Mouse (Mus musculus) T-helper 2 cell (primary cell): Measurements from ENCODE around the gene Stac.

Experiments used
- in situ Hi-C: fragments of 300-600 bp; cut with MboI, MseI; formaldehyde crosslinking; loops from one replicate; pipeline ENCODE4 v1.15.1; 2025; ENCODE audit warnings: high pct_unique_total_duplicates

Gene Stac

DNA sequence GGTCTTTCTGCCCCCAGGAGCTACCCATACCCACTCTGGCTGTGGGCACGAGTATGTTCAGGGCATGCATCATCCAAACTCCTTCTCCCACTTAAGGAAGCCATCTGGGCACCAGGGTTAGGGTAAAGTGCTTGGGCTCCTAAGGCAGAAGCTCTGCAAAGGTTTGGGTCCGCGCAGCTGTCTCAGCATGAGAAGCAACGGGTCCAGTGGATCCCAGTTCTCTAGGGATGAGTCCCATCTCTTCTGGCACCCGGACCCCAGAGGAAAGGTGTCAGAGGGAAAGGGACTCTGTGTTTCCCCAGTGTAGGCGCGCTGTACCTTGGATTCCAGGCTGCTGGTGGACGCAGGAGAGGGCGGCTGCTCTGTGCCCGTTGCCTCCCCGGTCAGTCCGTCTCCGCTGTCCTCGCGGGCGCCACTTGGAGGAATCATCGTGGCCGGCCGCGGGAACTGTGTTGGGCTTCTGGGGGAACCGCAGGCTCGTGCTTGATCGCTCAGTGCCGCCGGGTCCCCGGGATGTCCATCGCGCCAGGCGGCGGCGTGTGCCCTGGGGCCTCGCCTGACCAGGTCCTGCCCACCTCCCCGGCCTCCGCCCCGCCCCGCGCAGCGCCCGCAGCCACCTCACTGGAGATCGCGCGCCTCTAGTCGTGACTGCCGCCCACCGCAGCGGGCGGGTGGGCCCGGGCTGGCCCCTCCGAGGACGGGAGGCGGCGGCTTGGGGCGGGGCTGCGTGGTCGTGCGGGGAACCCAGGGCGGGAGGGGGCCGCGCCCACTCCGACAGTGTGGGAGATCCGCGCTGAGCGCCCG is at the start of gene Stac:
Stac (minus strand) TSS at position 669 of the 804 bp plus-strand sequence.
- in situ Hi-C loops = no loop called here

DNA sequence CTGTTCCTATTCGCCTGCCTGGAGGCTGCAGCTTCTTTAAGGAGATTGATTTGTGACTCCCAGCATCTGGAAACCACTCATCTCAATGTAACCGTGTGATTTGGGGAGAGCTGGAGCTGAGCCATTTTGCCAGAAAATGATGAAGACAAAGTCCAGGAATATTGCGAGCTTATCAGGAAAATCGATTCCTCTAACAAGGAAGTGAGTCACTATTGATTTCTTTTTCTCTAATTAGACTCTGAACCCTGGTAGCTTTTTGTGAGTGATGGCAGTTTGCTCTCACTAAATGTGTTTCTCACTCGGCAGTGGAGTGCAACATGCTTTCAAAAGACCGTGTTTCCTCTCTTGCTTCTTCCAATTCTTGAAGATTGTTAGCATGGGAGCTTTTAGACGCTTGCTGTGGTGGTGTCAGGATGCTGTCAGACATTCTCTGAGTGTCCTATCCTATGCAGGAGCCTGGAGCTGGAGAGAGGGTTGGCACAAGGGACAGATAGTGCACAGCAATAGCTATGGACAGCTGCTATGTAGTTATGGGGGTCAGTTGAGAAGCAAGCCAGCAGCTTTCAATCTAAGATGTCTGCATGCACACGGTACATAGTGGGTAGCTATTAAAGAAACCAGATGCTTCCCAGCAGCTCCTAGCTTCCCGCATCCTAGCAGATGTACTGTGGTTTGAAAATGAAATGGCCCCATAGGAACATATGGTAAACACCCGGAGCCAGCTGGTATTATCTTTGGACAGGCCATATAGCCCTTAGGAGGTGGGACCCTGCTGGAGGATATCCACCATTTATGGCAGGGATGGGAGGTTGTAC is 49.5 kb upstream of the Stac start:
- in situ Hi-C loops = no loop called here

GRCm38 (mm10) chr9:111739026-111739425 is 48.9 kb upstream of the Stac start:
- in situ Hi-C loops = no loop called here

DNA sequence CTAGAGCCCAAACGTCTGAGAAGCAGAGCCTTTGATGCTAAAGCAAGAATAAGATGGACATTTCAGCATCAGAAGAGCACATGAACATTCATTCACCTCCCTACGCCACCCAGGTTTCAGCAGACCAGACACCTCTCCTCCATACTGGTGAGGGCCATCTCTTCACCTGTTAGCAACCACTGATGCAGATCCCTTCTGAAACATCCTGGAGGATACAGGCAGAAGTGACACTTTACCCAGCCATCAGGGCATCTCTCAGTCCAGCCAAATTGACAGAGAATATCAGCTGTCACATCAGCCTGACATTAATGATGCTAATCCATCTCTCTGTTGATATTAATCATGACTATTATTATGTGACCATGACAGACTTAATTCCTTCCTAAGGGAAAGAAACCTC is 47.6 kb upstream of the Stac start:
- in situ Hi-C loops = no loop called here

DNA sequence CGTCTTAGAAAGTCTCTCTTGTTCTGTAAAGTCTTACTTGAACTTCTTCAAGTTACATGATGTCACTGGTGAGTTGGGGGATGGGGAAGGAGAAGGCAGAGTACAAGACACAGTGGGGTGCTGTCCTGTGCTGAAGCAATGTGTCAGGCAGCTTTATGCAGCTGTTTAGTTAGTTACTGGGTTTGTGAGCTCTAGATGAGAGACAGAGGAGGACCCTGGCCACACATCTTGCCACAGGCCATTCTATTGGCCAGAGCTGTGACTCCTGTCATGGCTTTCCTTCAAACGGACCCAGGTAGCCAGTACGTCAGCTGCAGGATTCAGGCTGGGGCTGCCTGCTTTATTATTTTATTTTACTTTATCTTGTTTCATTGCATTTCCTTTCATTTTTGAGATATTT is 45.8 kb upstream of the Stac start:
- in situ Hi-C loops = no loop called here

DNA sequence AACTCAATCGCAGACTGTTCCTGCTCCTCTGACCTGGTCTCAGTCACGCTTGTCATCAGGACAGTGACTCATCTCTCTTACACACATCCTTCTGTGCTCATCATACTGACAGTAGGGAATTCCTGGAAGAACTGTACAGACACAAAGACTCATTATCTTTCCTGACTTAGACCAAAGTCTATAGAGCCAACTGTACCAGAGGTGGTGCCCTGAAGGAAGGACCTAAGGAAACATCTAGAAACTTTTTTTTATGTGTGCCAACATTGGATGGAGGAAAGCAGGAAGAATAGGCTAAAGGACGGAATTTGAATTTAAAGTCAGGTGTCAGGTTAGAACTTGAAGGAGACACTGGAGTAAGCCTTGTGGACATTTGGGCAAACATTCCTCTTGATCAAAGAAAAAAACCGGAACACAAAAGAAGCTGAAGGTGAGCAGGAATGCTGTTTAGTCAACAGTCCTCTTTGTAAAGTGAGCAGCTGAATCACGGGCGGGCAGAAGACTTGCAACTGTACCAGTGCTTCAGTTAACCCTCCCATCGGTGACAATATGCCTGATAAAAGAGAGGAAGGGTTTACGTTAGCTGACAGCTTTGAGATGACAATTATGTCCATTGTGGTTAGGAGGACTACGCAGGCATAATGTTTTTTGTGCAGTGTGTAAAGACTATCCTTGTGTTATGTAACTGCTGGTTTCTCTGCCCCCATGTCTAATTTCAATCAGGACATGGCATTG is 42.0 kb upstream of the Stac start:
- in situ Hi-C loops = no loop called here

DNA sequence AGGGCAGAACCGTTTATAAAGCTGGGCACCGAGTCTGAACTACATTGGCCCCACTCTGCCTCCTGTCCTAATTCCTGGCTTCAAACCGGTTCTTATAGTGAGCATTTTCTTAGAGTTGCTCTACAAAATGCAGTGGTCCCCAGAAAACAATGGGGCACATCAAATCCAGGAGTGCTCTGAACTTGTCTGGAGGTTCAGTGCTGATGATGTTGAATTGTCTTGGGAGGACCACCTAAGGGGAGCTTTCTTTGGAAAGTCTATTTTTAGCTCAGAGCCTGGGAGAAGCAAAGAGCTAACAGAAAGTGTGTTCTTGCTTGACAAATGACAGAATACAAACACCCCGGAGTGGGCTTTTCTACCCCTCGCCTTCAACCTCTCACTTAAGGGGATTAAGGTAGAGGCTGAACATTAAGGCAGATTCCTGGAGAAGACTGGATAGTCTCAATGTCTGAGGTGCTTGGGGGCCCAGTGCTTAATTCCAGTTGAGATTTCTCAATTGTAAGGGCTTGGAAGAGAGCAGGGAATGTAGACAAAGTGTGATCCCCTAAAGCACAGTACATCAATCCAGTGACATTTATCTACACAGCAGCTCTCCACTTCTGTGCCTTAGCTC is 34.9 kb upstream of the Stac start:
- in situ Hi-C loops = no loop called here

DNA sequence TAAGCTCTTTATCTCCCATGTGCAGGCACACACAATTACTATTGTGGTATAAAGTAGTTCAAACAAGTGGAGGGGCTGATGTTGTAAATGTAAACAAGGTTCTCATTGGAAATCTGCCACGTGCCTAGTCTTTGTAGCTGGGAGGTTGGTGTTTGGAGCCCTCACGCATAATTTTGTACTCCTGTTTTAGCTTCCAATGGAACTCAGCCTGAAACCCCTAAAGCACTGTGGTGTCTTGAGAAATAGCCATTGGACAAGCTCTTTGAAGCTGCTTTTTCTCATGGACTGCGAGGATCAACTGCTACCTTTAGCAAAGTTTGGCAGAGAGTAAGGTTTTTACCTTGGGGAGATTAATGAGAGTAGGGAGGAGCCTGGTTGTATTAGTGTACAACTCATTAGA is 24.3 kb upstream of the Stac start:
- in situ Hi-C loops = no loop called here

DNA sequence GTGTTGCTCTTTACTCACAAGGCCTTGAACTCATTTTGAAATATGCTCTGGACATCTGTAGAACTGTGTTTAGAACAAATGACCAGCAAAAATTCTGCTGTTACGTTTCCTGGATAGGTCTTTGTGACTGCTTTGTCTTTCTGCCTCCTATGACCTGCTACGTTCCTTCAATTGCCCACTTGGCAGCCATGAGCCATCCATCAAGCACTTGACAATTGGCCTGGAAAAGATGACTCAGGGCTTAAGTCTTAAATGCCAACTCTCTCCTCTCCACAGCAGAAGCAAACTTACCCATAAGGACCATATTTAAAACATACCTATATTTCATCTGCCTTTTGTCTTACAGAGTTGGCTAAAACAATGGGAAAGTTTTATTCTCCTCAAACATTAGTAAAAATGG is 10.0 kb upstream of the Stac start:
- in situ Hi-C loops = no loop called here

- in situ Hi-C loops = no loop called here
Measured at GRCm38 (mm10) chr9:111690484-111690855, 322 bp upstream of the Stac start.

GRCm38 (mm10) chr9:111689146-111689545 is 1.0 kb downstream of the Stac start:
- in situ Hi-C loops = no loop called here

- in situ Hi-C loops = no loop called here
Measured at GRCm38 (mm10) chr9:111684170-111684569, 6.0 kb downstream of the Stac start.

DNA sequence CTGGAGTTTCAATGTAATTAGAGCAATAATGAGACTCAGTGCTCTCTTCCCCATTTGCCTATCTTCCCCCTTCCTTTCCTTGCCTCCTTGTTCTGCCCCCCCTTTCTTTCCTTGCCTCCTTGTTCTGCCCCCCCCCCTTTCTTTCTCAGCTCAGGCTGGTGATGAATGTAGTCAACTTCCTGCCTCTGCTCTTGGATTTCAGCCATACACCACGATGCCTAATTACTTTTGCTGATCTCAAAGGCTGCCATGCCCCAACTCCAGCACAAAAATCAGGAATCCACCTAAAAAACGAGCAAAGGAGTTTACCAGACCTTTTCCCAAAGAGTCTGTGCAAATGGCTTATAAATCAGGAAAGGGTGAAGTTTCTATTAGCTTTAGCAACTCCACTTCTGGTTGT is 10.6 kb downstream of the Stac start:
- in situ Hi-C loops = no loop called here

DNA sequence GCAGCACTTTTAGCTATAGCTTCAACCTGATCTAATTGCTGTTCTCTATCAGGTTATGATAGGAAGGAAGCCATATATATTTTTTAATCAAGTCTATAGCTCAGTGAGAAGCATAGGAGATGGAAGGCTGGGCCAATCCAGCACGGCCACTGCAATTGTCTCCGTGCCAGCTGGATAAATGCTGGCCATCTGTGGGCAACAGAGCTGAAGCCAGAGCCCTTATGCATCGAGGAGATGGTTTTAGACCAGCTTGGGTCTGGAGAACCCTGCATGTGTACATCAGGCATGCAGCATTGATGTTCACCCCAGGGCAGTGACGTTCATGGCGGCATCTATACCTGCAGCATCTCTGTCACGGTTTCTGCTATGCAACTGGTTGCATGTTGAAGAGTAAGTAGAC is 20.3 kb downstream of the Stac start:
- in situ Hi-C loops = no loop called here

DNA sequence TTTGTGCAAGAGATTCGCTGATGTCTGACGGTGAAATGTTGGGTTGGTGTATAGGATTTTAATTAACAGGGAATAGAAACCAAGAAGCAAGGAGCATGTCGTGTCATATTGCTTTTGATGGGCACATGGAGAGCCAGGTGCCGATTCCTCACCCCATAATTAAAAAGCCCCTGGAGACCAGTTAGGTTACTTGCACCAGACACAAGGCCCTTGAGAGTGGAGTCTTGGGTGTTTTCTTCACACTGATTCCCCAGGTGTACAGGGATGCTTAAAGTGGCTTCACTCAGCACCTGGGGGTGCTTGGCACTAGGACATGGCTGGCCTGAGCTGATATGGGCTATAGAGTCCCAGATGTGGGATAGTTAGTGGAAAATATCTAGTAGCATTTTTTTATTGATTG is 35.1 kb downstream of the Stac start:
- in situ Hi-C loops = no loop called here

DNA sequence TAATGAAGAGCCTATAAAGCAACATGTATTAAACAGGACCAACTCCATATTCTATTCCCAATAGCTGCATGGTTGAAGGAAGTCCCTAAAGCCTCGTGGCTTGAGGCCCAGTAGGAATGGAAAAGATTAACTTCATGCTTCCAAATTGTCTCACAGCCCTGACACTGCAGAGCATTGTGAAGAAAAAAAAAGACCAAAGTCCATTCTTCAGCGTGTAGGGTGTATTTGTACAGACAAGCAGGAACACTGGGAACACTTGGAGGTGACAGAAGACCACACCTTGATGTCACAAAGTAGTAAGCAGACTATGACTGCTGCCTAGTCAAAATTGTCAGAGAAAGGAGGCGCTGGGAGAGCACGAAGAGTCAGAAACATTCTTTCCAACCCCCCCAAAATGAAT is 45.9 kb downstream of the Stac start:
- in situ Hi-C loops = no loop called here

DNA sequence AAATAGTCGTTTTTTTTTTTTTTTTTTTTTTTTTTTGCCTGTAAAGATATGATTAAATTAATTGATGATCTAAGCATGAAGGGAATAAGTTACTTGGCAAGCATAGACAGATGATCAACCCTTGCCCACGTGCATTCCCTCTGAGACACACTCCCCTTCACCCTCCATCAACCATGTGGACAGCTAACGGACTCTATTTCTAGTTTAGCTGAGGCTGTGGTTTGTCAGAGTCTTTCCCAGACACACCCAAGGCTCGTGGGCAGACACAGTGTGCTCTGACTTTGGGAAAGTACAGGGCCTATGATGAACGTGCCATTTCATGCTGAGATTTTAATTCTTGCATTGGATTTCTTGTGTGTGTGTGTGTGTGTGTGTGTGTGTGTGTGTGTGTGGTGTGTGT is 46.8 kb downstream of the Stac start:
- in situ Hi-C loops = no loop called here

GRCm38 (mm10) chr9:111637641-111638040 is 52.5 kb downstream of the Stac start:
- in situ Hi-C loops = no loop called here

DNA sequence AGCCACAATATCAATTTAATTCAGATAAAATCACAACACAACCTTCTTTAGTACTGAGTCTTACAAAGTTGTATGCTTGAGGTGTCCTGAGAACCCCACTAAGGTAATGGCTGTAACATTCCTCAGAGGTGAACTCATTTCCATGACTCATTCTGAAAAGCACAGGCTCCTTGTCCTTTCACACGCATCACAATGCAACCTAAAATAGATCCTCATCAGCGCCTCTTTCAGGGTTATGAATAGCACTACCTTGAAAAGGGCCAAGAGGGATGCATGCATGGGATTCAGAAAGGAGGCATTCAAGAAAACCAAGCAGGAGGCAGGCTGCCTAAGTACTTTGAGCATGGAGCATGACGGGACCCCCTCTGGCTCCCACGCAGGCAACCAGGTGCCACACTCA is 57.3 kb downstream of the Stac start:
- in situ Hi-C loops = no loop called here

- in situ Hi-C loops = no loop called here
Measured at GRCm38 (mm10) chr9:111621191-111621590, 69.0 kb downstream of the Stac start.

DNA sequence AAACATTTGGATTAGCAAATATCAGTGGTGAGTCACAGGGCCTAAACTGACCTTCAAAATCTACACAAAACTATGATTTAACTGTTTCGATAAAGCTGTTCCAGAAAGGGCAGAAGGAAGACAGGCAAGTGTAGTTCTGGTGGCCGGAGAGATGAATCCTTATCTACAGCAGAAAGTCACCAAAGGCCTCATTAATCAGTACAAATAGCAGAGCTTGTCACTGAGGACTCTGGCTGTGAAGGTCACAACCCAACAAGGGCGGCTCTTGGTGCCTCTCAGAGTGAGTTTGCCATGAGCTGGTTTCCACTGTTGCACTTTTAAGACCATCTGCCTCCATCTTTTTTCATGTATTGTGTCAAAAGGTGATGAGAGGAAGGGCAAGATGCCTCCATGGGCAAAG is 78.8 kb downstream of the Stac start:
- in situ Hi-C loops = no loop called here

DNA sequence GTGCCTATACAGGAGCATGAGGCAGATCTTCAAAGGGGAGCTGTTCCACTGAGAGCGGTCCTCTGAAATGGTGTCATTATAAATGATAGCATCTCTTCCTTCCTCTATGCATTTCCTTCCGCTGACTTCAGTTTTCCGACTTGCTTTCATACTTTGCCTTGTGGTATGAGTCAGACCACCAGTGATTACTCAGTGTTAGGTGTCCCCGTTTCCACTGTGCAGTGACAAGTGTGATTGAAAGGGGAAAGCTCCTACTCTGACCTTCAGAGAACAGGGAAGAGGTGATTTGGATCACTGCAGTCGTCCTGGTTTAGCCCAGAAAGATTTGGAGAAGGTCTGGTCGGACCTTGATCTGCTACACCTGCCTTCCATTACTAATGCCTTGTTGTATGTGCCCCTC is 81.4 kb downstream of the Stac start:
- in situ Hi-C loops = no loop called here
